Mouse (Mus musculus): Measurements from ENCODE around the gene Gm28035.

Gene Gm28035

DNA sequence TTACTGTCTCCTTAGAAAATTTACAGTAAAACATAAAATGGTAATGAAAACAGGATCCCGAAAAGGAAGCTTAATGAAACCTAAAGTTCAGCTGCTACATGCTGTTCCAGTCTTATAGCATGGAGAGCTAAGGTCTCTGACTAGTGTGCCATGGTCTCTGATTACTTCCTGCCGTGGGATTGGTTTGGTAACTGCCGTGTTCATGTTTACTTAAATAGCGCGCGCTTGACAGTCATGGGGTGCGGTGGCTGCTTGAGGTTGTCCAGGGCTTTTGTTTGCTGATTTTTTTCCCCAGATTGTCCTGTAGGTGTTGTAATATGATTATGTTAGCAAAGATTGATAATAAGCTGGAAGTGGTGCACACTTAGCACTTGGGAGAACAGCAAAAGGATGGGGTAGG lies 65.7 kb downstream of the Gm28035 start:
- DNase-seq (ENCODE audit: low spot score), result no peak

DNA sequence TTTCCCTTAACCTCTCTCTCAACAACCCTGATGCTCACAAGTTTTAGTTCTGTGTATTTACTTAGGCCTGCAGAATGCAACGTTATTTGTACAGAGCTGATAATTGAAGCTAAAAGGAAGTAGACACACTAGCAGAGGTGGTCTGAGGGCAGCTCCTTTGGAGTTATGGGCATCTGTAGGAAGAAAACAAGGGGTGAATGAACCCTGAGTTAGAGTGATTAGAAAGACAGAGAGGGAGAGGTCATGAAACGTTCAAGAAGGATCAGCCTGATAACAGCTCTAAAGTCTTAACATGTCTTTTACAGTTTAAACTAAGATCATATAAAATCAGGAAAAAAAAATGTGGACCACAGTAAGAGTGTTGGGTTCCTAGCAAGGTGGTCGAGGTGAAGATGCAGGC lies 69.0 kb downstream of the Gm28035 start:
- DNase-seq (ENCODE audit: low spot score), result no peak

DNA sequence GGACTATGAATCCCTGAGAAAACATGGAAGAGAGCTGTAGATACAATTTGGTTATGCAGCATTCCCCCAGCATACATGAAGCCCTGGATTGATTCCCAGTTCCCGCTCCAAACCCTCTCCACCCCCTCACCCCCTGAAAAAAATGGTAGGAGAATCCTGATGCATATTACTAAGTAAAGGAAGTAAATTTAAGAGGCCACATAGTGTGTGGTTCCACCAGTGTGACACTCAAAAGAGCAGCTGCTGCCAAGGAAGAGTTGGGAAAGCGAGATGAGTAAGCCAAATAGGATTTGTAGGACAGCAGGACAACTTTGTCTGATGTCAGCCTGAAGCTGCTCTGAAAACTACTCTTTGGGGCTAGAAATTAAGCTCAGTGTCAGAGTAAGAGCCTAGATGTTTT lies 71.1 kb downstream of the Gm28035 start:
- no peak for DNase-seq (ENCODE audit: low spot score)

DNA sequence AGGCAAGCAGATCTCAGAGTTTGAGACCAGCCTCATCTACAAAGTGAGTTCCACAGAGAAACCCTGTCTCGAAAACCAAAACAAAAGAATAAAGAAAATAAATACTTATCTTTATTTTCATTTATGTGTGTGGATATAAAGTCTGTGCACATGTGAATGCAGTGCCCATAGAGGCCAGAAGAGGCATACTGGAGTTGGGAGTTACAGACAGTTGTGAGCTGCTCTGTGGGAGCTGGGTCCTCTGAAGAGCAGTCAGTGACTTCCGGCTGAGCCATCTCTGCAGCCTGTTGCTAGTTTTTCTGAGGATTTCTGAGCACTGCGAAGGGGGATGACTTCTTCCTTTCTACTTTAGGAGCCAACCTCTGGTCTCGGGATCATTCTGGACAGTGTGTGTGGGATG lies 75.8 kb downstream of the Gm28035 start:
- DNase-seq (ENCODE audit: low spot score), result no peak

DNA sequence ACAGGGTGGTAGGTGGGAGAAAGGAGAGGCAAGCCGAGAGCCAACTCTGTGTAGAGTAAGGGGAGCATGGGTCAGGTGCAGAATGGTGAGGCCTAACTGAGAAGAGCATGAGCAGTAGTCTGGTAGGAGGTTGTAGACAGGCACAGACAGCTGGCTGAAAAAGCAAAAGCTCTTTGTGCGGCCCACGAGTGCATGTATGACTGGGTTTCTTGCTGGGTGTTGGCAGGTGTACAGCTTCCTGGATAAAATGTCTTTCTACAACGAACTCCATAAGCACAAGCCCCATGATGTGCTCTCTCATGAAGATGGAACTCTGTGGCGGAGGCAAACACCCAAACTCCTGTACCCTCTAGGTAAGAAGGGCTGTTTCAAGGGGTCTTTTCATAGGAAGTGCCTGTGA lies 76.6 kb downstream of the Gm28035 start:
- no peak for DNase-seq (ENCODE audit: low spot score)

DNA sequence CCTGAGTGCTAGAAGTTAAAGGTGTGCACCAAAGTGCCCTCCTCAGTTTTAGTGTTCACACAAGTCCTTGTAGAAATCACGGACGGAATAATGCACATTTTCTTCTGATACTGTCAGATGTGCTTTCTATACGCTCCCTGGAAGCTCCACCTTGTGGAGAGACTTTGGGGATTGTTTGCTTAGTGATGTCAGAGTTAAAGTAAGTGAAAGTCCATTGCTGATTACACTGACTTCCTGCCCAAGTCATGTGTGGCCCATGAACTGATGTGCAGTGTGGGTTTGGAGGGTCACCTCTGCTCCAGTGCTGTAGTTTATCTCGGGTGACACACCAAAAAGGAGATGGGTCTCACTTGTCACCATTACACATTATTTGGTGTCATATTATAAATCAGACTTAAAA lies 78.9 kb downstream of the Gm28035 start:
- DNase-seq (ENCODE audit: low spot score), result no peak

DNA sequence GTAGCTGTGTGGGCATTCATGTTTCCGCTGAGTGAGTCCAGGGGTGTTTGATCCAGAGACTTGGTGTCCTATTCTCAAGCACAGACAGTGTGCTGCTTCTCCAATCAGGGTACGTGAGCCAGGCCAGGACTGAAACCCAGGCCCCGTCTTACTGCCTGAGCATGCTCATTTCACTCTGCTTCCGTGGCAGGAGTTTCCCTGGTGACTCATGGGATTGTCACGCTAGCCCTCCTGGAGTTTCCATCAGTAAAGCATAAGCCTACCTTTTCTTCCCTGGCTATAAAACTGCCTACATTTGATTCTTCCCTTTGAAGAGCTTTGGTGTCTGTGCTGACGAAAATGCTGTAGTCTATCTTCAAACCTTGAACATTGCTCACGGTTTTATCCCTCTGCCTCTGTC lies 82.7 kb downstream of the Gm28035 start:
- DNase-seq (ENCODE audit: low spot score), result no peak

DNA sequence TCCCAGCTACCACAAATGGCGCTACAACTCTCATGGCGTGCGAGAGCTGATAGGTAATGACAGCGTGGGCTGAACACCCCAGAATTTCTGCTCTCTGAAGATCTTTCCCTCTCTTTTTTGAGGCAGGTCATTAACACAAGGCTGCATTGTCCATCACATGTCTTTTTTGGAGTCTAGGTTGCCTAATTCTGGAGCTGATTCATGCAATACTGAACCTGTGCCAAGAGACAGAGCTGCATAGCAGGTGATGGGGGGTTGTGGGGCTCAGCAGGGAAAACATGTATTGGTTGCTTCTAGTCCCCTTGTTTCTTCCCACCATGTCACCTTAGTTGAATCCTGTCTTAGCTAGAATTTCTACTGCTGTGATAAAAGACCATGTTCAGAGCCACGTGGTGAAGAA lies 84.9 kb downstream of the Gm28035 start:
- no peak for DNase-seq (ENCODE audit: low spot score)

DNA sequence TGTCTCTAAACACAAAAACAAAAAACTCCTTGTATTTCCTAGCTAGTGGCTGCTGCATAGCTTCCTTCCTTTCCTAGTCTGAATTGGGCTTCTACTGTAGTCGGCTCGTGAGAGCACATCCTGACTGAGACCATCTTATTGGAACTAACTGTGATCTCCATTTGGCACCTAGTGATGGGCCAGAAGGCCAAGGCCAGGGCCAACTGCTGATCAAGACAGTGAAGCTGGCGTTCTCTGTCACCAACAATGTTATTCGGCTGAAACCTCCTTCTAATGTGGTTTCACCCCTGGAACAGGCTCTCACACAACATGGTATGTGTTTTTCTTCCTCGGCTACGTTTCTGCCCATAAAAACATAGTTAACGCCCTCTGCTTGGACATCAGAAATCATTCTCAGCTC lies 86.9 kb downstream of the Gm28035 start:
- no peak for DNase-seq (ENCODE audit: low spot score)

DNA sequence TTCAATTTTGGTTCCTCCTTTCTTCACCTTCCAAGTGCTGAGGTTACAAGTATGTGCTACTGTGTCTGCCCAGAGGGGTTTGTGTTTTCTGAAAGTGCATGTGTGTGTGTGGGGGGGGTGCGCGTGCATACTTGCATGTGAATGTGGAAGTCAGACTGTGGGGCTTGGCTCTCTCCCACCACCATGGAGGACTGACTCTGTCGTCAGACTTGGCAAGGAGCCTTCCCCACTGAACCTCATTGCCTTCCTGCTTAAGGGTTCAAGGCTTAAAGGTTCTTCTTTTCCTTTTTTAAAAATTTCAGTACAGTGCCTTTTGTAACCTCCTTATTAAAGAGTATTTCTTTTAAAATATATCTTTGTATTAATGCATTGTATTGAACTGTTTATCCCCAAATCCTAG lies 88.4 kb downstream of the Gm28035 start:
- DNase-seq (ENCODE audit: low spot score), result no peak
